Mouse (Mus musculus): ENCODE results near the gene Ppp1r12b. TPM values are rescaled to one million over a fixed set of nuclear protein-coding genes. Genes with fewer than 3 reads are reported as not detected.

Ppp1r12b gene
- 1 to 10 TPM; 7.3 to 8.1 TPM for polyA plus RNA-seq (2017; shearing (Covaris generic))

GRCm38 (mm10) chr1:134955637-134956176, at the start of gene Ppp1r12b:
TSS of gene Ppp1r12b (minus strand) at chr1:134955942.

GRCm38 (mm10) chr1:134962053-134962803, 6.5 kb upstream of the Ppp1r12b start, which contains the start of gene Ube2t:
TSS of gene Ube2t (plus strand) at chr1:134962565.

Other genes with a start within 250 kb of the Ppp1r12b start
- 10 to 100 TPM in 1 of 2 experiments, 1 to 10 TPM in 1; 9.2 to 17.5 TPM for gene Ube2t, start 6.6 kb upstream of the Ppp1r12b start, polyA plus RNA-seq (2017; shearing (Covaris generic))
- gene Lgr6, start 149.3 kb upstream of the Ppp1r12b start, polyA plus RNA-seq (2017; shearing (Covaris generic)) = under 1 TPM; 0.14 to 0.45 TPM
- gene Ptpn7, start 176.8 kb upstream of the Ppp1r12b start, polyA plus RNA-seq (2017; shearing (Covaris generic)) = 100 to 1,000 TPM; 146 to 335 TPM
- 10 to 100 TPM; 52.3 to 78.5 TPM for gene Arl8a, start 190.9 kb upstream of the Ppp1r12b start, polyA plus RNA-seq (2017; shearing (Covaris generic))
- gene Gpr37l1, start 211.7 kb upstream of the Ppp1r12b start, polyA plus RNA-seq (2017; shearing (Covaris generic)) = not detected